Comparison of ENCODE assay signal across 8 mouse cellular contexts in the genomic region with DNA sequence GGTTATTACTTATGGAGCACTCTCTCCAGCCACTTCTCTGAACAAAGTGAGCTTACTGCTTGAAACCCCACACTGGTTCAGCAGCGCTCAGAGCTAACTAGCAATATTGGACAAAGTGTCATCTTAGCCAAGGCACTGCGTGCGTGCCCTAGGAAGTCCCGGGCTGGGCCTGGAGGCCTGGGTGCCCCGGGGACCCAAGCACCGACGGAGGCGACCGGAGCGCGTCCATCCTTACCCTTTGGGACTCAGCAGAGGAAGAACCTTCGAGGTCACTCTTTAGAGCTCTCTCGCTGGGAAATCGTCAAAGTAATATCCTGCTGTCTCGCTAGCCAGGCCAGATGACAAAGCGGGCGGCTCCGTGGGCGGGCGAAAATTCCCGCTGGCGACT. TPM values are rescaled to one million over a fixed set of nuclear protein-coding genes. Genes with fewer than 3 reads are reported as not detected.
DNase-seq lines count a peak whose midpoint lies in the region; ATAC-seq and TF ChIP-seq lines count a peak whose summit lies in the region.

No protein-coding gene starts in this region.

- TF ChIP-seq CTCF in midbrain, postnatal 0 days (IDR thresholded peaks at IDR 0.05): no peak

- H3K9me3 ChIP-seq in midbrain, postnatal 0 days (ENCODE audit: low read length): no peaks in the 10 kb centered on the region

- H3K4me3 ChIP-seq in midbrain, postnatal 0 days (ENCODE audit: low read depth, low read length): peak overlapping the region; percentile 60

- H3K27ac ChIP-seq in midbrain, postnatal 0 days (ENCODE audit: low read depth, low read length): peak overlapping the region; percentile 72

- H3K4me1 ChIP-seq in midbrain, postnatal 0 days (ENCODE audit: insufficient read depth, low read length): 0 out of 2 replicates have a peak, but pooled peaks cover 4% of the 10 kb centered on the region

- peaks cover 3% of the 10 kb centered on the region; the same call in 1 of the 2 replicates for H3K36me3 ChIP-seq in midbrain, postnatal 0 days (ENCODE audit: insufficient read depth, low read length)

- ATAC-seq in frontal cortex, adult (ENCODE audit: low TSS enrichment): peak; percentile 50
- peak; percentile 52 for ATAC-seq in midbrain, postnatal 0 days (ENCODE audit: low FRiP score)

- under 1% methylated on average over 22 of the region's 22 CpGs for WGBS in midbrain, postnatal 0 days

- no peak for DNase-seq in frontal cortex, postnatal 25 days (ENCODE audit: low spot score in 2 of 2)
- DNase-seq in thymus, postnatal 14 days: peak; percentile 58
- DNase-seq in thymus, postnatal 25 days: no peak
- DNase-seq in hindlimb bud, embryonic 11.5 days (ENCODE audit: extremely low spot score, low read depth, low spot score): peak; percentile 6
- peak; percentile 23 for DNase-seq in midbrain, postnatal 0 days (ENCODE audit: low spot score)
- no peak for DNase-seq in cerebellum, postnatal 14 days
- no peak for DNase-seq in cerebellum, postnatal 25 days

- no peaks in the 10 kb centered on the region for H3K27me3 ChIP-seq in midbrain, postnatal 0 days (ENCODE audit: insufficient read depth, low read length)

- H3K9ac ChIP-seq in midbrain, postnatal 0 days (replicated peaks; ENCODE audit: low read length, poor library complexity, severe bottlenecking): peak overlapping the region; percentile 74

- H3K4me2 ChIP-seq in midbrain, postnatal 0 days (ENCODE audit: low read depth, low read length, poor library complexity, severe bottlenecking): peak overlapping the region; percentile 73

RNA-seq across cellular contexts. Expression of gene Eci3, which starts 30.0 kb away (rescaled TPM):
- total RNA-seq in midbrain, postnatal 0 days (2014; rRNA removed): not detected in 2 replicates
- 0.39 and 0.50 TPM in 2 replicates for polyA plus RNA-seq in midbrain, postnatal 0 days (2015; fragmentation: Nextera tagmentation; extraction: Ambion mirVana)

RNA-seq across cellular contexts. Expression of gene Eci2, which starts 33.3 kb away (rescaled TPM):
- 97.7 and 110 TPM in 2 replicates for total RNA-seq in midbrain, postnatal 0 days (2014; rRNA removed)
- 95.3 and 99.5 TPM in 2 replicates for polyA plus RNA-seq in midbrain, postnatal 0 days (2015; fragmentation: Nextera tagmentation; extraction: Ambion mirVana)

Comparison
In these comparisons a context has a peak if more than half of its experiments do, and no peak if none do; other contexts are left out.
1. DNase-seq: peak in thymus, postnatal 14 days (single experiment), hindlimb bud, embryonic 11.5 days (single experiment) and midbrain, postnatal 0 days (single experiment); none in frontal cortex, postnatal 25 days (0 of 2), thymus, postnatal 25 days (single experiment), cerebellum, postnatal 14 days (0 of 2) and cerebellum, postnatal 25 days (0 of 2).